Mouse (Mus musculus): ENCODE data around the gene B230118H07Rik. TPM values are rescaled to one million over a fixed set of nuclear protein-coding genes. Genes with fewer than 3 reads are reported as not detected.

The B230118H07Rik gene
- total RNA-seq, 2 experiments from 2014 or later, result 52.8 to 55.1 TPM

DNA sequence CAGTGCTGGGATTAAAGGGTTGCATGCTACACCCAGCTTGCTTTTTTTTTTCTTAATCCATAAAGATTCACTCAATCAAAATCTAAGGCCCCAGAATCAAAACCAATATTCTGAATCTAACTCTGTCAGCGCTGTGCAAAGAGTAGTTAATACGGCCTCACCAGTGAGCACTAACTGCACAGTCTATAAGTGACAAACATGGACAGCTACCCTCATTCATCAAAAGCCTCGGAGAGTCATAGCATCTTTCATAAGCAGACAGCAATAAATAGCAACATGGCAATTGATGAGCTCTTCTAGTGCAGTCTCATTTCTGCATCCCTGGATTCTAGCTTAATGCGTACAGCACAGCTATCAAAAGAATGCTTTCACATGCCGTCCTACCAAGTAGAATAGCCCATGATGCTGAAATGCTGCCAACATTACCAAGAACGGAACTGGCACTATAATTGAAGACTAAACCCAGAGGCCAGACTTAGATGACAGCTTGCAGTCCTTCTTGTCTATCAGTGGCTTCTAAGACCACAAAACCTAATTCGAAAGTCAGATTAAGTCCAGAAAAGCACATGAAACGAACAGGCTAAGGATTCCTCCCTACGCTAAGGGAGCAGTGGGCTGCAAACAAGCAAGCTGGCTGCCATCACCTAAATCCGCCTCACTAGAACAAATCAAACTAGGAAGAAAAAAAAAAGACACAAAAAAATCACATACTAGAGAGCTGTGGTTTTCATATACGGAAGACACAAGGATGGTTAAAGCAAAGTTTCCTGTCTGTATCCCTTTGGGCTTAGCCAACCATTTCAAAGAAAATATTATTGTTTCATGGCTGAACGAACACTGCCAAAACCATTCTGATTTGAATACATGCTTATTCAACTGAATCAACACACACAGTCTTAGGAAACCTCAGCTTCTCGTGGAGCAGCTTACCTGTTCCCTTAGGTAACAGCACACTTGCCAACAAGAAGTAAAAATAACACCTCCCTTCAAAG, 50.8 kb downstream of the B230118H07Rik start:
- DNase-seq, result no peak
- intact Hi-C loops (cut with DNase I; ENCODE audit: low total_unique reads), result loop anchor here (5.0 kb wide), 1 partner anchor 54 kb away; no protein-coding TSS in a partner anchor

- DNase-seq, result no peak
- intact Hi-C loops (cut with DNase I; ENCODE audit: low total_unique reads), result loop anchor here (5.0 kb wide), 1 partner anchor 55 kb away; no protein-coding TSS in a partner anchor
These were observed 52.1 kb downstream of the B230118H07Rik start for GRCm38 (mm10) chr2:101597186-101597585.

DNA sequence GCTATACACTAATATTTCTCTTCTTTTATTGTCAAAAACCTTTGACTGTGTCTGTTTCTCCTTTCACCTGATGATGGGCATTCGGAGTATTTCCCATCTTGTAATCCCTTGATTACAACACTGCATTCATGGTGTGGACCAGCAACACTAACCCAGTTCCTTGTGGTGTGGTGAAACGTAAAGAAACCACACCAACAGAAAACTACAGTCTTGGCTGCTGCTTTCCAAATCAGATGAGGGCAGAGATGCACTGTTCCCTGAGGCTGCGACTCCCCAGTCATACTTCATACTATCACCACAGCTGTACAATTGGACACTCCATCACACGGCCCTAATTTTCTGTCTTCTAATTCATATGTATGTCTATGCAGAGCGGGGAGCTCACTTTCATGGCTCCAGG, 54.7 kb downstream of the B230118H07Rik start:
- no peak for DNase-seq
- intact Hi-C loops (cut with DNase I; ENCODE audit: low total_unique reads), result loop anchor here (5.0 kb wide), 1 partner anchor 58 kb away; no protein-coding TSS in a partner anchor

DNA sequence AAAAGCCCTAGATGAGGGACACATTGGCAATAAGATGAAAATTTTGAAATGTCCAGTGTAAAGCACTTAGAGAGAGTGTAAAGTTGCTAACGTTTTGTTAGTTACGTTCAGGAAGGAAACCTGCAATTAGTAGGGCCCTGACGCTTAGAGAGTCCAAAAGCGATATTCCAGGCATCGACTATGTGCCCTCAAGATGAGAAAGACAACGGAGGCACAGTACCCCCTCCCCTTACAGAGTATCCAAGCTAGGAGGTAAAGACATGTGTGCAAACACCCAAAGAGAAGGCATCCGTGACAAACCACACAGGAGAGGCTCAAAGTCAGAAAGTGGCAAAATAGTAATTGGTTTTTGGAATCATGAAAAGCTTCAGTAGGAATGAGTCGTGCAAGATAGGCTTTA, 56.4 kb downstream of the B230118H07Rik start:
- no peak for DNase-seq
- intact Hi-C loops (cut with DNase I; ENCODE audit: low total_unique reads), result no loop called here

GRCm38 (mm10) chr2:101592023-101592841, 57.1 kb downstream of the B230118H07Rik start:
- intact Hi-C loops (cut with DNase I; ENCODE audit: low total_unique reads), result no loop called here
- DNase-seq, result no peak

DNA sequence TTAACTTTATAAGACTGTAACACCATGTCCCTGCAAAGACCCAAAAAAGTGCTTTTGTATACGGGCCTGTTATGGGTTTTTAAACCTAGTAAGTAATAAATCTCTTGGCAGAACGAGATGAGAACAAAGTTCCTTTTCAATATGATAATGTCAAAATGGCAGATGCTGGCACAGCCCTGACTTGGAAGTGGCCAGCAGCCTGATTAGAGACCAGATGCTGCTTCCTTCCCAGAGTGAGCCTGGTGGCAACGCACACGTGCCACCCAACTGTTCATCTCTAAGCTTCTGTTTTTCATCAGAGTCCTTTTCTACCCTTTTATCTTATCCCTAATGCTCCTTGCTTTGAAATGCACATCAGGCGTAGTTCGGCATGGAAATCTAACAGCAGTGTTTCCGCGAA, 58.0 kb downstream of the B230118H07Rik start:
- DNase-seq, result no peak
- intact Hi-C loops (cut with DNase I; ENCODE audit: low total_unique reads), result no loop called here

- intact Hi-C loops (cut with DNase I; ENCODE audit: low total_unique reads), result no loop called here
- no peak for DNase-seq
These were observed 67.9 kb downstream of the B230118H07Rik start for GRCm38 (mm10) chr2:101581418-101581817.

DNA sequence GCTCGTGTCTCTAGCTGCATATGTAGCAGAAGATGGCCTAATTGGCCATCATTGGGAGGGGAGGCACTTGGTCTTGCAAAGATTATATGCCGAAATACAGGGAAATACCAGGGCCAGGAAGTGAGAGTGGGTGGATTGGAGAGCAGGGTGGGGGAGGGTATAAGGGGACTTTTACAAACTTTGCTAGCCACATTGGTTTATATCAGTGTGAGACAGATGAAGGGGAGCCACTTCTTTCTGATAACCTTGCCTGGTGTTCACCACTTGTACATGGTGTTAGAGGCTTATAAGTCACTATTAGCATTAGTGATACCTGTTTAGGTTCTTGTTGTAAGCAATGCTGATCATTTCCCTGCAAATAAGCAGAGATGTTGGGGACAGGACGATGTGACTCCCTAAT, 68.4 kb downstream of the B230118H07Rik start:
- intact Hi-C loops (cut with DNase I; ENCODE audit: low total_unique reads), result no loop called here
- no peak for DNase-seq

DNA sequence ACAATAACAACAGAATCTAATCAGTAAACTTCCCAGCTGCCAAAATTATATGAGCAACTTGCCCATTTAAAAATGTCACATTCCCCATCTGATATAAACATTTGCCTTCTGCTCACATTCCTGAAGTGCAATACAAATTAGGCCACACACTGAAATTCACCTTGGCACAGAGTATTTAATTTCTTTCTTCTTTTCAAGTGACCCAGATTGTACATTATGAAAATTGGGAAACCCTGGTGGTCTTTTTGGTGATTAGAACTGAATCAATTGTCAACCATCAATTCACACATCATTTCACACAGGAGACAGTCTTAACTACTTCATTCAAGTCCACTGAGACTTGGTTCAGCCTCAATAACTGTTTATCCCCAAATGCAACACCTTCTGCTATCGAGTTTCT, 68.9 kb downstream of the B230118H07Rik start:
- intact Hi-C loops (cut with DNase I; ENCODE audit: low total_unique reads), result no loop called here
- no peak for DNase-seq

GRCm38 (mm10) chr2:101580027-101580426, 69.3 kb downstream of the B230118H07Rik start:
- no peak for DNase-seq
- intact Hi-C loops (cut with DNase I; ENCODE audit: low total_unique reads), result no loop called here

GRCm38 (mm10) chr2:101577243-101577642, 72.1 kb downstream of the B230118H07Rik start:
- DNase-seq, result no peak
- intact Hi-C loops (cut with DNase I; ENCODE audit: low total_unique reads), result no loop called here

GRCm38 (mm10) chr2:101569230-101569629, 80.1 kb downstream of the B230118H07Rik start:
- intact Hi-C loops (cut with DNase I; ENCODE audit: low total_unique reads), result no loop called here
- DNase-seq, result no peak

GRCm38 (mm10) chr2:101567490-101567889, 81.8 kb downstream of the B230118H07Rik start:
- no peak for DNase-seq
- intact Hi-C loops (cut with DNase I; ENCODE audit: low total_unique reads), result no loop called here

DNA sequence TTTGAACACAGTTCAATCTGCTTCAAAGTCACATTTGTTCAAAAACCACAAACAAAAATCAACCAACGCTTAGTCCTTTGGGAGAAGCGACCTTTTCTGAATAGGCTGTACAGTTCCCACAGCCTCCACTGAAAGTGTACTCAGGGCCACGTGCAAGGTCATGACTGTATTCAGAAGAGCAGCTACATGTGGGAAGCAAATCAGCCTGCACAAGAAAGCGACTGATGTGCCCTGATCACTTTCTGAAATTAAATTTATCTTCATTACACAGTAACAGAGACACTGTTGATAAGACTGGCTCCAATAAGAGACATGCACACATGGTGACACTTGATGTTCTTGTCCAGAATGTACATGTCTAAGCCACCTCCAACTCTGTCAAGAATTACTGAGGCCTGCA, 85.6 kb downstream of the B230118H07Rik start:
- no peak for DNase-seq
- intact Hi-C loops (cut with DNase I; ENCODE audit: low total_unique reads), result no loop called here

- DNase-seq, result no peak
- intact Hi-C loops (cut with DNase I; ENCODE audit: low total_unique reads), result no loop called here
These were observed 86.1 kb downstream of the B230118H07Rik start for GRCm38 (mm10) chr2:101563206-101563605.

DNA sequence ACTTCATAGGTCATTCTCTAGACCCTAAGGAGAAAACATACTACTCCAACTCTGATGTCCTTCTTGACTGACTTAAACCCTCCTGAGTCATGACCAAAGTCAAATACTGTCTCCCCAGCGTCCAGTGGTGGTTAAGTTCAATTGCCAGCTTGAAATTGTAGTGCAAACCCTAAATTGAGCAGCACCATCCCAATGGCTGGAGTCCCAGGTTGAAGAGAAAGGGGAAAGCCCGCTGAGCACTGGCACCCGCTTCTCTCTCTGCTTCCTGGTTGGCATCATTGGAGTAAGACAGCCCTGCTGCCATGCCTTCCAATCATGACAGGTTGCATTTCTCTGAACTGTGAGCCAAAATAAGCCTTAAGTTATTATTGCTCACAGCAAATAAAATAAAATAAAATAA, 89.9 kb downstream of the B230118H07Rik start:
- DNase-seq, result no peak
- intact Hi-C loops (cut with DNase I; ENCODE audit: low total_unique reads), result no loop called here

DNA sequence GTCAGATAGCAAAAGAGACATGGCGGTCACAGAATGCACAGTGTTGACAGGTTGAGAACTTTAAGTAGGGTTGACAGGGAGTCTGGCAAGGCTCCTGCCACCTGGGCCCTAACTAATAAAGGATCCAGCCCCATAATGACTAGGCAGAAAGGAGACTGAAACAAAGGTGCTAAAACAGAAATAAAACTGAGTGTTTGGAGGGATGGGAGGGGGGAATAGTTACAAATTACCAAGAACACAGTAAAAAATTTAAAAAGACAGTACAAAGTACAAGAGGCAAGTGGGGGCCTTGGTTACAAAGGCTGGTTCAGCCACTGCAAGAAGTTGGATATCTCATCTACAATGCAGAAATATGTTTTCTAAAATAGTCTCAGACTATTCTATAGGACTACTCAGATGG, 93.4 kb downstream of the B230118H07Rik start:
- no peak for DNase-seq
- intact Hi-C loops (cut with DNase I; ENCODE audit: low total_unique reads), result no loop called here

DNA sequence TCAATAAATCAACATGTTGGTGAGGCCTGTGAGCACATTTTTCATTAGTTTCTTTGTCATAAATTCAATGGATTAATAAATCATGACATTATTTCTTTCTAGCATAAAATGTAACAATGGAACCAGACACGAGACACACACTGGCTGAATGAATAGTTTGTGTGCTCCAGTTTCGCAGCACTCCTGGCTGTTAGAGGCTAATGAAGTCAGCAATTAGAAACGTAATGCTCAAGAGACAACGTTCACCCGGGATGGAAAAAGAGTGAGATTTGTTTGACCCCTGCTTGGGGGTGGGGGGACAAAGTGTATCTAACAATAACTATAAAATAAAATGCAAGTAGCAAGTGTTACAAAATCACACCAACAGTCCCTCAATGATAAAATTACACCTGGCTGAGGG, 95.5 kb downstream of the B230118H07Rik start:
- intact Hi-C loops (cut with DNase I; ENCODE audit: low total_unique reads), result loop anchor here (5.0 kb wide), 1 partner anchor 1118 kb away; no protein-coding TSS in a partner anchor

GRCm38 (mm10) chr2:101552301-101552700, 97.0 kb downstream of the B230118H07Rik start:
- intact Hi-C loops (cut with DNase I; ENCODE audit: low total_unique reads), result loop anchor here (5.0 kb wide), 1 partner anchor 1120 kb away; no protein-coding TSS in a partner anchor
- DNase-seq, result no peak

More for the DNA sequence above, 95.5 kb downstream of the B230118H07Rik start:
- no peak for DNase-seq
